ENCODE assay signal across 8 mouse cellular contexts in the genomic region with DNA sequence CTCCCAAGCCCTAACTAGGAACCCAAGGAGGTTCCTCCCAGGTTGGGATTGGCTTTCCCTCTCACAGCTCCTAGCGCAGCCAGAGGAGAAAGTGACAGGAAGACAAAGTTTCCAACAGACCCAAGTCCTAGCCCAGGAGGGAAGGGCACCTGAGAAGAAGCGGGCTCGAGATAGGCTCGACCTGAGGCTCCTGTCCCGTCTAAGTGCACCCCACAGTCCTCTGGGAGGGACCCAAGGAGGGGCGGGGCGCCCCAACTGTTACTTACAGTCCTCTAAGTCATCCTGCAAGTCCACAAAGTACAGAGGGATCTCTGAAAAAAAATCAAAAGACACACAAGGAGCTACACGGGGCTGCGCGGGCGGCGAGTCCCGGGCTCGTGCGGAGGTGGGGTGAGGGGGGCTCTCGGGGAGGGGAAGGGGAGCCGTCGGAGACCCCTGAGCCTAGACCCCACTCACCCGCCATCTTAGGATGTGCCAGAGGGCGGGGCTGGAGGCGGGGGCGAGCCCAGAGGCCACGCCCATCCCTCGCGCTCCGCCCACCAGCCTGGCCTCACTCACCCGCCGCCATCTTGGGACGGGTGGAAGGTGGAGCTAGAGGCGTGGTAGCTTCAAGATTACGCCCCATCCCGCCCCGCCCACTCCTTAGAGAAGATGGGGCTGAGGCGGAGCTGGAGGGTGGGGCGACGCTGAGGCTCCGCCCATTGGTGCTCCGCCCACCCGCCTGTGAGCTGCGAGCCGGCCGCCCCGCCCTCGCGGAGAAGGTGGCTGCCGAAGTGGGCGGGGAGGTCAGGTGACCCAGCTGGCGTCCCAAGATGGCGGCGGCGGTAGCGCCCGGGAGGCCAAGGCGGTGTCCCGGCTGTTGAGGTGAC. TPM values are rescaled to one million over a fixed set of nuclear protein-coding genes. Genes with fewer than 3 reads are reported as not detected.
DNase-seq lines count a peak whose midpoint lies in the region; ATAC-seq and TF ChIP-seq lines count a peak whose summit lies in the region.

A gene (plus strand): TSS at position 704 of the 869 bp plus-strand sequence.

- peak; percentile 98 for ATAC-seq in embryonic facial prominence, embryonic 15.5 days (ENCODE audit: insufficient number of reproducible peaks, low FRiP score, low TSS enrichment, low read depth)
- ATAC-seq in limb, embryonic 14.5 days (ENCODE audit: low FRiP score, low read depth), result peak; percentile 99
- peak; percentile 99 for ATAC-seq in midbrain, postnatal 0 days (ENCODE audit: low FRiP score)

- H3K9me3 ChIP-seq in embryonic facial prominence, embryonic 15.5 days (replicated peaks), result no peaks in the 10 kb centered on the region
- H3K9me3 ChIP-seq in limb, embryonic 14.5 days (ENCODE audit: control insufficient read depth, low read length), result no peaks in the 10 kb centered on the region
- H3K9me3 ChIP-seq in midbrain, postnatal 0 days (ENCODE audit: low read length), result no peaks in the 10 kb centered on the region

- no peak for TF ChIP-seq CTCF in bone marrow, adult 2 months (IDR thresholded peaks at IDR 0.05; ENCODE audit: control insufficient read depth, insufficient read depth, low read length)
- no peak for TF ChIP-seq CTCF in midbrain, postnatal 0 days (IDR thresholded peaks at IDR 0.05)

- under 1% methylated on average over 53 of the region's 55 CpGs for WGBS in bone marrow, adult 2 months
- WGBS in embryonic facial prominence, embryonic 15.5 days, result under 1% methylated on average over 55 of the region's 55 CpGs
- 0% methylated on average over 32 of the region's 55 CpGs for WGBS in limb, embryonic 14.5 days
- WGBS in midbrain, postnatal 0 days, result under 1% methylated on average over 53 of the region's 55 CpGs

- H3K27me3 ChIP-seq in embryonic facial prominence, embryonic 15.5 days, result no peaks in the 10 kb centered on the region
- H3K27me3 ChIP-seq in limb, embryonic 14.5 days (ENCODE audit: control insufficient read depth, insufficient read depth, low read length), result no peaks in the 10 kb centered on the region
- H3K27me3 ChIP-seq in midbrain, postnatal 0 days (ENCODE audit: insufficient read depth, low read length), result no peaks in the 10 kb centered on the region

- DNase-seq in 416B (ENCODE audit: low read depth), result peak; percentile 99
- DNase-seq in heart, adult 8-10 months (ENCODE audit: low spot score), result peak; percentile 95
- DNase-seq in kidney, adult 9 months, result peak; percentile 99
- DNase-seq in limb, embryonic 14.5 days (ENCODE audit: low spot score), result peak; percentile 98
- peak; percentile 99 for DNase-seq in midbrain, postnatal 0 days (ENCODE audit: low spot score)
- peak; percentile 94 to 96 for DNase-seq in spleen, postnatal 14 days (ENCODE audit: low spot score in 2 of 2)

- peaks cover 25% of the 10 kb centered on the region for H3K36me3 ChIP-seq in embryonic facial prominence, embryonic 15.5 days
- peaks cover 27% of the 10 kb centered on the region for H3K36me3 ChIP-seq in limb, embryonic 14.5 days (ENCODE audit: control insufficient read depth, insufficient read depth, low read length)
- H3K36me3 ChIP-seq in midbrain, postnatal 0 days (ENCODE audit: insufficient read depth, low read length), result peaks cover 5% of the 10 kb centered on the region; the same call in 1 of the 2 replicates

- TF ChIP-seq POLR2A in bone marrow, adult 2 months (IDR thresholded peaks at IDR 0.05; ENCODE audit: borderline replicate concordance, control insufficient read depth, low read depth, low read length), result peak; percentile 88; the same call in 1 of the 2 replicates
- TF ChIP-seq POLR2A in limb, embryonic 14.5 days (IDR thresholded peaks at IDR 0.05; ENCODE audit: borderline replicate concordance, extremely low read depth, insufficient read depth, insufficient read length), result peak; percentile 76; the same call in 1 of the 2 replicates

- peak within 1 kb of the TSS; percentile 65 for H3K4me3 ChIP-seq in bone marrow, adult 2 months (replicated peaks; ENCODE audit: control insufficient read depth, low read depth, low read length)
- peak within 1 kb of the TSS; percentile 90 for H3K4me3 ChIP-seq in embryonic facial prominence, embryonic 15.5 days (replicated peaks)
- peak within 1 kb of the TSS; percentile 97 for H3K4me3 ChIP-seq in limb, embryonic 14.5 days (replicated peaks; ENCODE audit: low read length)
- peak within 1 kb of the TSS; percentile 86 for H3K4me3 ChIP-seq in midbrain, postnatal 0 days (ENCODE audit: low read depth, low read length)

- peaks cover 4% of the 10 kb centered on the region; the same call in 1 of the 2 replicates for H3K4me1 ChIP-seq in bone marrow, adult 2 months (ENCODE audit: control insufficient read depth, insufficient read depth, low read length)
- H3K4me1 ChIP-seq in embryonic facial prominence, embryonic 15.5 days, result peaks cover 41% of the 10 kb centered on the region
- H3K4me1 ChIP-seq in limb, embryonic 14.5 days (ENCODE audit: control insufficient read depth, insufficient read depth, low read length), result peaks cover 12% of the 10 kb centered on the region
- peaks cover 16% of the 10 kb centered on the region for H3K4me1 ChIP-seq in midbrain, postnatal 0 days (ENCODE audit: insufficient read depth, low read length)

- peak within 1 kb of the TSS; percentile 75 for H3K27ac ChIP-seq in bone marrow, adult 2 months (ENCODE audit: control insufficient read depth, insufficient read depth, low read depth, low read length, poor library complexity)
- peak within 1 kb of the TSS; percentile 83 for H3K27ac ChIP-seq in embryonic facial prominence, embryonic 15.5 days (replicated peaks)
- H3K27ac ChIP-seq in limb, embryonic 14.5 days (replicated peaks; ENCODE audit: low read depth, low read length), result peak within 1 kb of the TSS; percentile 59; the same call in 1 of the 2 replicates
- H3K27ac ChIP-seq in midbrain, postnatal 0 days (ENCODE audit: low read depth, low read length), result 0 out of 2 replicates have a peak within 1 kb of the TSS, but pooled peaks have one; percentile 18

- H3K9ac ChIP-seq in embryonic facial prominence, embryonic 15.5 days, result peak within 1 kb of the TSS; percentile 98
- H3K9ac ChIP-seq in limb, embryonic 14.5 days (ENCODE audit: low read depth, low read length, severe bottlenecking), result peak within 1 kb of the TSS; percentile 94
- H3K9ac ChIP-seq in midbrain, postnatal 0 days (replicated peaks; ENCODE audit: low read length, poor library complexity, severe bottlenecking), result peak within 1 kb of the TSS; percentile 80

- peak within 1 kb of the TSS; percentile 75 for H3K4me2 ChIP-seq in embryonic facial prominence, embryonic 15.5 days (replicated peaks)
- H3K4me2 ChIP-seq in limb, embryonic 14.5 days (replicated peaks; ENCODE audit: low read depth, low read length, severe bottlenecking), result peak within 1 kb of the TSS; percentile 76
- H3K4me2 ChIP-seq in midbrain, postnatal 0 days (ENCODE audit: low read depth, low read length, poor library complexity, severe bottlenecking), result peak within 1 kb of the TSS; percentile 98

RNA-seq across cellular contexts. Expression of the gene that starts here (rescaled TPM):
- 8.1 and 9.7 TPM in 2 replicates for polyA plus RNA-seq in bone marrow, adult 2 months (2011; ENCODE audit: insufficient read depth, insufficient read length, low replicate concordance, missing spikeins)
- 40.9 and 41.4 TPM in 2 replicates for polyA plus RNA-seq in embryonic facial prominence, embryonic 15.5 days (2015; fragmentation: Nextera tagmentation; extraction: Ambion mirVana)
- total RNA-seq in heart, adult 8-10 months (2022), result 10 to 100 TPM; 32.9 to 41.6 (median 36.0) TPM
- polyA plus RNA-seq in limb, embryonic 14.5 days (2012; rRNA removed), result 21.7 and 23.9 TPM in 2 replicates
- 45.2 and 49.4 TPM in 2 replicates for polyA plus RNA-seq in limb, embryonic 14.5 days (2014; fragmentation: Nextera tagmentation; extraction: Ambion mirVana)
- 22.4 and 23.7 TPM in 2 replicates for total RNA-seq in midbrain, postnatal 0 days (2014; rRNA removed)
- polyA plus RNA-seq in midbrain, postnatal 0 days (2015; fragmentation: Nextera tagmentation; extraction: Ambion mirVana), result 31.2 and 34.7 TPM in 2 replicates

Comparison
In these comparisons a context has a peak if more than half of its experiments do, and no peak if none do; other contexts are left out.
1. Peak in every context shown above with its lines: DNase-seq, ATAC-seq, H3K4me3 ChIP-seq and H3K27ac ChIP-seq.
2. H3K27ac ChIP-seq: peak in every context shown above with its lines; median percentile 83 in embryonic facial prominence, embryonic 15.5 days; 75 in bone marrow, adult 2 months; 59 in limb, embryonic 14.5 days; 18 in midbrain, postnatal 0 days.